Mouse (Mus musculus): ENCODE results near the gene Pdilt.

The Pdilt gene

DNA sequence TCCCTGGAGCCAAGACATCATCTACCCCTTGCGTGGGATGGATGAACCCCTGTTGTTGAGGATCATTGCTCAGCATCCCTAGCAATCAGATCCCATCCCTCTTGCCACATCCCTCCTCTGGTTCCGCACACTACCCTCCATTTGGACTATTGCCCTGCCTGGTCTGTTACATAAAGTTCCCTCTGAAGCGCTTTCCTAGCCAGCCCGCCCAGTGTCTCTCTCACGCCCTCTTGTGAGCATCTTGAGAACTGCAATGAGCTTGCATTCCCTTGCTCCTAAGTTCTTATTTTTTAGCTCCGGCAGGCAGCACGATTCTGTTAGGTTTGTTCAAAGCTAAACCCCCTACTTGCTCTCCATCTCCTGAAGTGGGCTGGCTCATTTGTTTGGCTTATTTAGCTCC is 10.2 kb downstream of the Pdilt start:
- peak; percentile 41 to 83 for DNase-seq (ENCODE audit: inconsistent age in 2 of 2, low spot score in 1 of 2)

DNA sequence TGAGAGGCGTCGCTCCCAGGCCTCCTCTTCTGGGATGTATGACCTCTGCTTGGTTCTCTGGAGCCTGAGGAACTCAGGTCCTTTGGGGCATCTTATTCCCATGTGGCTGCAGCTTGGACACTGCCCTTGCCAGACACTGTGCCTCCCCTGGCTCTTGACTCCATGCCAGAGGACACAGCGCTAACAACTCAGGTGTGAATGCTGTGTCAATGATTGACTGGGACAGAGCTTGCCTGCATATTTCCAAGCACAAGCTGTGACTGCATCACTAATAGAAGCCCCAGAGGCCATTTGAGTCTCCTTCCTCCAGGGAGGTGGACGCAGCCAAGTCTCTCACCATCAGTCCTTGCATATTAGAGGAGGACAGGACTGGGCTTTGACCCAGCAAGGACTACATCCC is 12.1 kb downstream of the Pdilt start:
- DNase-seq (ENCODE audit: inconsistent age in 2 of 2, low spot score in 1 of 2): no peak

GRCm38 (mm10) chr7:119490041-119490780 is 33.1 kb downstream of the Pdilt start:
- peak; percentile 15 to 75 for DNase-seq (ENCODE audit: inconsistent age in 2 of 2, low spot score in 1 of 2)

- no peak for DNase-seq (ENCODE audit: inconsistent age in 2 of 2, low spot score in 1 of 2)
Measured at GRCm38 (mm10) chr7:119486683-119487082, 36.6 kb downstream of the Pdilt start.

- no peak for DNase-seq (ENCODE audit: inconsistent age in 2 of 2, low spot score in 1 of 2)
Measured at GRCm38 (mm10) chr7:119484154-119484553, 39.1 kb downstream of the Pdilt start.

DNA sequence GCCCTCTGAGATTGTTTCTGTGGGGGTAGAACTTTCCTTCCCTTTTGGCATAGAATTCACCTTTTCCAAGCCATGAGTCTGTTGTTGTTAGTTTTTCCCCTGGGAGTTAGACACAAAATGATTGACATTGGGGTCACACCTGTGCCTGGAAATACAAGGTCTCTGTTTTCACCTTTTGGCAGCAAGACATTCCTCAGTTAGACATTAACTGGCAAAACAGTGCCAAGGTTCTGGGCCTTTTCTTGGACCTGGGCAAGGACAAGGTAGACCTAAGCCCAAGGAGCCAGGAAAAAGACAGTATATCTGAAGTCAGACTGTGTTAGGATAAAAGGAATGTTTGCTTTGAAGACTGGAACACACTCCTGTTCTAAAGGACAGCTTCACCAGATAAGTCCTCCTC is 44.0 kb downstream of the Pdilt start, which contains the start of gene Umod:
Gene Umod, minus strand, starts transcription at position 27 of the 400 bp plus-strand sequence.
- no peak for DNase-seq (ENCODE audit: inconsistent age in 2 of 2, low spot score in 1 of 2)

DNA sequence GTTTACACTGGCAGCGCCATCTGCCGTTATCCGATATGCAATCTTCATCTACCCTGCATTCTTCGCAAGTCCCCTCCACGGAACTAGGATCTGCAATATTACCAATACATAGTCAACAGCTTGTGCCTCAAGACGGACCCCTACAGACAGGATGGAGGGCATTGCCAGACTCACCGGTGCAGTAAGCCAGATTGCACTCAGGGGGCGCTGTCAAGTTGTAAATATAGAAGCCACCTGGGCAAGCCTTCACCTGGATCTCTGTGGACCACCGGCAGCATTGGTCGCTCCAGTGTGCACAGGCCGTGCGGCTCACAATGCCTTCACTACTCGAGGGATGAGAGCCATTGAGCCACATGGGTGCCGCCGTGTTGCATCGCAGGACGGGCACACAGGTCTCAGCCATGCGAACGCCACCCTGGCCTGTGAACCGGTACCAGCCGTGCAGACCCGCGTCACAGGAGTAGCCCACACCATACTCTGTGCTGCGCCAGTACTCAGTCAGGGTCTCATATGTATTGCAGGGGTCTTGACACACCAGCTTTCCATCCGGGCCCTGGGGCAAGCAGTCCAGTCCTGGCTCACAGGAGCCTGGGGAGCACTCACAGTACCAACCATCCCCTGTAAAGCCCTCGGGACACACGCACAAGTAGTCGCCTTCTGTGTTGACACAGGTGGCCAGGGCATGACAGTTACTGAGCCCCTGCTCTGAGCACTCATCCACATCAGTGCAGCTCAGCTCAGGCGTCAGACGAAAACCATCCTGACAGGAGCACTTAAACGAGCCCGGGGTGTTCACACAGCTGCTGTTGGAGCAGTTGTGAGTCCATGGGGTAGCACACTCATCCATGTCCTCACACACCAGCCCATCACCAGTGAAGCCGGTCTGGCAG is 46.5 kb downstream of the Pdilt start:
- DNase-seq (ENCODE audit: inconsistent age in 2 of 2, low spot score in 1 of 2): no peak

- DNase-seq (ENCODE audit: inconsistent age in 2 of 2, low spot score in 1 of 2): no peak
Measured at GRCm38 (mm10) chr7:119459185-119459584, 64.1 kb downstream of the Pdilt start, which contains the start of gene Gp2. Gp2 (minus strand) TSS chr7:119459285.

DNA sequence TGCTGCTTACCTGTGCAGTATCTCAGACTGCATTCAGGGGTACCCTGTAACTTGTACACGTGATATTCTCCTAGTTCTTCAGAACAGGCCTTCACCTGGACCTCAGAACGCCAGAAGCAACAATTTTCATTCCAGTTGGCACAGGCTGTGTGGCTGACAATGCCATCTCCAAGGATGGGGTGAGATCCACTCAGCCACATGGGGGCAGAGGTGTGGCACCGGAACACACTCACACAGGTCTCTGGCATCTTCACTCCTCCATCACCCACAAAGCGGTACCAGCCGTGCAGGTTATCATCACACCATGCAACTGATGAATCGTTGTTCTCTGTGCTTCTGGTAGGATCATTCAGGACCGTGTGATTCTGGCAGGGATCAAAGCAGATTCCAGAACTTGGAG is 69.1 kb downstream of the Pdilt start:
- DNase-seq (ENCODE audit: inconsistent age in 2 of 2, low spot score in 1 of 2): no peak

GRCm38 (mm10) chr7:119443849-119444248 is 79.4 kb downstream of the Pdilt start:
- DNase-seq (ENCODE audit: inconsistent age in 2 of 2, low spot score in 1 of 2): no peak

GRCm38 (mm10) chr7:119441938-119442337 is 81.4 kb downstream of the Pdilt start:
- DNase-seq (ENCODE audit: inconsistent age in 2 of 2, low spot score in 1 of 2): no peak

Data from adrenal gland, adult (tissue).